Mouse (Mus musculus) CH12.LX (cell line): Measurements from ENCODE around the gene Paxip1. TPM values are rescaled to one million over a fixed set of nuclear protein-coding genes. Genes with fewer than 3 reads are reported as not detected.

Source experiments
- DNase-seq: peaks from one replicate; pipeline ENCODE4 v3.0.0-alpha.2; 2013; ENCODE audit errors: extremely low read depth
- H3K27ac ChIP-seq: 2 replicates; pipeline ENCODE4 v1.5.1; 2012; ENCODE audit warnings: low read depth, mild to moderate bottlenecking, control low read depth, moderate library complexity; ENCODE audit not compliant: insufficient read depth
- H3K27me3 ChIP-seq: replicated peaks from 2 replicates; pipeline ENCODE3; 2012; ENCODE audit warnings: inconsistent platforms
- H3K36me3 ChIP-seq, 2 experiments: replicated peaks in 1 of 2; 2 replicates each; pipeline versions ENCODE3 to v1.6.1; 2012; ENCODE audit warnings: inconsistent platforms in 1 of 2, low read length in 1 of 2, mild to moderate bottlenecking in 1 of 2, mixed read lengths in 1 of 2, moderate library complexity in 1 of 2; ENCODE audit not compliant: control insufficient read depth in 1 of 2, insufficient read depth in 1 of 2
- H3K4me1 ChIP-seq, 2 experiments: 2 replicates each; pipeline ENCODE4 v1.6.1; 2012; ENCODE audit warnings: inconsistent platforms in 1 of 2, moderate library complexity in 1 of 2; ENCODE audit not compliant: insufficient read depth in 2 of 2, control insufficient read depth in 1 of 2
- H3K4me2 ChIP-seq: 2 replicates; pipeline ENCODE4 v1.6.1; 2012; ENCODE audit warnings: low read depth, mild to moderate bottlenecking, control low read depth; ENCODE audit not compliant: poor library complexity, insufficient read depth, severe bottlenecking
- H3K4me3 ChIP-seq, 3 experiments: fragments of 150-350 bp in 1 of 3; sonication (generic) in 1 of 3; replicated peaks in 1 of 3; 2 replicates each; pipeline versions ENCODE3 to v1.5.1; 2011 to 2012; ENCODE audit warnings: low read depth in 2 of 3, low read length in 2 of 3, mild to moderate bottlenecking in 2 of 3, moderate library complexity in 2 of 3, control low read depth in 1 of 3, improper control_type of control experiment in 1 of 3, inconsistent platforms in 1 of 3, mixed read lengths in 1 of 3; ENCODE audit not compliant: poor library complexity in 1 of 3
- H3K79me2 ChIP-seq: replicated peaks from 2 replicates; pipeline ENCODE4 v1.6.1; 2012; ENCODE audit warnings: mild to moderate bottlenecking, moderate library complexity; ENCODE audit not compliant: control insufficient read depth, poor library complexity, insufficient read depth, severe bottlenecking; ENCODE audit errors: extremely low read depth
- H3K9ac ChIP-seq: 2 replicates; pipeline ENCODE4 v1.6.1; 2012; ENCODE audit warnings: low read depth, mild to moderate bottlenecking, control low read depth, moderate library complexity; ENCODE audit not compliant: insufficient read depth
- H3K9me3 ChIP-seq: replicated peaks from 2 replicates; pipeline ENCODE3; 2012; ENCODE audit warnings: low read length, inconsistent platforms, mixed read lengths
- CHD2 ChIP-seq: IDR thresholded peaks from 2 replicates; pipeline ENCODE4 v1.6.1; 2011; ENCODE audit warnings: low read length, improper control_type of control experiment
- GABPA ChIP-seq: IDR thresholded peaks from 2 replicates; pipeline ENCODE4 v1.6.1; 2012; ENCODE audit warnings: low read depth, low read length, improper control_type of control experiment, inconsistent platforms; ENCODE audit not compliant: insufficient replicate concordance
- IRF4 ChIP-seq: IDR thresholded peaks from 2 replicates; pipeline ENCODE4 v1.6.1; 2014; ENCODE audit warnings: low read depth, mild to moderate bottlenecking, inconsistent platforms, low read length, improper control_type of control experiment
- JUN ChIP-seq: IDR thresholded peaks from 2 replicates; pipeline ENCODE4 v1.6.1; 2011; ENCODE audit warnings: low read depth, mild to moderate bottlenecking, low read length, improper control_type of control experiment, moderate library complexity; ENCODE audit not compliant: insufficient read depth
- JUND ChIP-seq: conservative IDR thresholded peaks from 2 replicates; pipeline ENCODE4 v1.6.1; 2011; ENCODE audit warnings: low read depth, low read length, improper control_type of control experiment
- MAFK ChIP-seq: IDR thresholded peaks from 2 replicates; pipeline ENCODE4 v1.6.1; 2011; ENCODE audit warnings: low read length, improper control_type of control experiment; ENCODE audit not compliant: insufficient replicate concordance
- MAX ChIP-seq: IDR thresholded peaks from 2 replicates; pipeline ENCODE4 v1.6.1; 2011; ENCODE audit warnings: low read length, improper control_type of control experiment
- MEF2A ChIP-seq: IDR thresholded peaks from 2 replicates; pipeline ENCODE4 v1.6.1; 2014; ENCODE audit warnings: low read depth, mild to moderate bottlenecking, inconsistent platforms, low read length, improper control_type of control experiment, borderline replicate concordance
- MXI1 ChIP-seq: IDR thresholded peaks from 2 replicates; pipeline ENCODE4 v1.6.1; 2011; ENCODE audit warnings: mild to moderate bottlenecking, low read depth, low read length, improper control_type of control experiment
- MYC ChIP-seq: IDR thresholded peaks from 2 replicates; pipeline ENCODE4 v1.6.1; 2011; ENCODE audit warnings: low read depth, mild to moderate bottlenecking, improper control_type of control experiment, low read length
- NRF1 ChIP-seq: IDR thresholded peaks from 2 replicates; pipeline ENCODE4 v1.6.1; 2014; ENCODE audit warnings: low read depth, mild to moderate bottlenecking, inconsistent platforms, low read length, improper control_type of control experiment, moderate library complexity
- PAX5 ChIP-seq: IDR thresholded peaks from 2 replicates; pipeline ENCODE4 v1.6.1; 2012; ENCODE audit warnings: low read length, inconsistent platforms, mixed read lengths
- RAD21 ChIP-seq: IDR thresholded peaks from 2 replicates; pipeline ENCODE4 v1.6.1; 2011; ENCODE audit warnings: low read depth, mild to moderate bottlenecking, low read length, improper control_type of control experiment, moderate library complexity
- RCOR1 ChIP-seq: conservative IDR thresholded peaks from 2 replicates; pipeline ENCODE4 v1.6.1; 2012; ENCODE audit warnings: low read depth, mild to moderate bottlenecking, inconsistent platforms, low read length, improper control_type of control experiment
- SIN3A ChIP-seq: IDR thresholded peaks from 2 replicates; pipeline ENCODE4 v1.6.1; 2012; ENCODE audit warnings: low read length, improper control_type of control experiment, inconsistent platforms
- TBP ChIP-seq: conservative IDR thresholded peaks from 2 replicates; pipeline ENCODE4 v1.6.1; 2011; ENCODE audit warnings: low read depth, low read length, improper control_type of control experiment
- TCF12 ChIP-seq: IDR thresholded peaks from 2 replicates; pipeline ENCODE4 v1.6.1; 2014; ENCODE audit warnings: low read depth, mild to moderate bottlenecking, inconsistent platforms, low read length, improper control_type of control experiment
- USF1 ChIP-seq: IDR thresholded peaks from 2 replicates; pipeline ENCODE4 v1.6.1; 2014; ENCODE audit warnings: low read depth, mild to moderate bottlenecking, inconsistent platforms, low read length, improper control_type of control experiment
- ZMIZ1 ChIP-seq: IDR thresholded peaks from 2 replicates; pipeline ENCODE4 v1.6.1; 2012; ENCODE audit warnings: low read depth, mild to moderate bottlenecking, inconsistent platforms, low read length, improper control_type of control experiment
- ZNF384 ChIP-seq: IDR thresholded peaks from 2 replicates; pipeline ENCODE4 v1.6.1; 2012; ENCODE audit warnings: low read depth, low read length, improper control_type of control experiment, inconsistent platforms
- dilution Hi-C: fragments of 300-500 bp; cut with MboI; formaldehyde crosslinking; loops from 2 replicates; pipeline ENCODE4 v1.14.3; 2020; ENCODE audit warnings: low sequenced_read_pairs; ENCODE audit not compliant: extremely low pct_unique_long_range_greater_than_20kb, extremely low pct_ligation_motif_present
- in situ Hi-C: fragments of 300-500 bp; cut with MboI; formaldehyde crosslinking; loops from 3 replicates; pipeline ENCODE4 v1.14.3; 2019; ENCODE audit warnings: low sequenced_read_pairs, low pct_ligation_motif_present, low pct_unique_long_range_greater_than_20kb, mixed read lengths
- polyA plus RNA-seq: library from polyadenylated mRNA; unstranded; fragments of >175 nt; gene quantifications from 2 replicates; pipeline ENCODE4 v1.2.1, GENCODE M21; 2012; ENCODE audit warnings: low read depth; ENCODE audit not compliant: insufficient read length
- total RNA-seq, 2 experiments: library from RNA; depleted of rRNA; stranded (reverse); fragments of 300-350 nt in 1 of 2; fragments of >200 nt in 1 of 2; gene quantifications; 2 replicates each; pipeline ENCODE4 v1.2.3; 2012 to 2014

Gene Paxip1
- total and polyA plus RNA-seq, 3 experiments: 30.3 to 55.4 (median 30.3) TPM

- Histone ChIP-seq H3K4me2 (no peak overlapping the region), H3K9me3 (peaks cover 9% of the 10 kb centered on the region), H3K4me3 (no peak overlapping the region), H3K27me3 (peaks cover 2% of the 10 kb centered on the region), H3K36me3 (no peaks in the 10 kb centered on the region), H3K79me2 (no peaks in the 10 kb centered on the region), H3K9ac (no peak overlapping the region), H3K4me1 (no peaks in the 10 kb centered on the region), H3K27ac (no peak overlapping the region)
- TF ChIP-seq GABPA (no peak), MAFK (no peak), IRF4 (no peak), MEF2A (no peak), ZMIZ1 (no peak), MXI1 (no peak), SIN3A (no peak), CHD2 (no peak), RCOR1 (no peak), ZNF384 (no peak), USF1 (no peak), PAX5 (no peak), TCF12 (no peak), JUND (no peak), RAD21 (no peak), TBP (no peak), NRF1 (no peak), JUN (no peak)
- dilution Hi-C loops: no loop called here
- in situ Hi-C loops: no loop called here
- peak; percentile 3 for DNase-seq
These were observed 59.1 kb downstream of the Paxip1 start for GRCm38 (mm10) chr5:27732288-27732868.

GRCm38 (mm10) chr5:27731392-27731791, 60.1 kb downstream of the Paxip1 start:
- dilution Hi-C loops (no loop called here), in situ Hi-C loops (no loop called here)
- TF ChIP-seq MAX (no peak), MYC (no peak), NRF1 (no peak), ZNF384 (no peak), MAFK (no peak), JUN (no peak), USF1 (no peak), PAX5 (no peak)

More at GRCm38 (mm10) chr5:27731392-27731791, 60.1 kb downstream of the Paxip1 start:
- Histone ChIP-seq H3K4me3 (no peak overlapping the region), H3K4me2 (no peak overlapping the region), H3K9ac (no peak overlapping the region), H3K9me3 (peaks cover 9% of the 10 kb centered on the region), H3K27ac (no peak overlapping the region), H3K79me2 (no peaks in the 10 kb centered on the region), H3K27me3 (peaks cover 2% of the 10 kb centered on the region), H3K36me3 (no peaks in the 10 kb centered on the region), H3K4me1 (no peaks in the 10 kb centered on the region)
- no peak for DNase-seq
